Mouse (Mus musculus) liver, embryonic 14.5 days (tissue): ENCODE results near the gene Scmh1. TPM values are rescaled to one million over a fixed set of nuclear protein-coding genes. Genes with fewer than 3 reads are reported as not detected.

Source experiments
- ATAC-seq: fragments of 200-750 bp; cut with Nextera tagmentation; 2 replicates; pipeline ENCODE4 v1.8.0; 2017; ENCODE audit warnings: moderate number of reproducible peaks, mild to moderate bottlenecking, moderate library complexity; ENCODE audit not compliant: insufficient read depth
- DNase-seq, 3 experiments: peaks; one replicate each; pipeline ENCODE4 v3.0.0-alpha.2; 2012 to 2013; ENCODE audit warnings: low read depth in 3 of 3, low spot score in 3 of 3
- H3K27ac ChIP-seq: fragments of 300-500 bp; sonication (generic); 2 replicates; pipeline ENCODE4 v1.5.1; 2014; ENCODE audit warnings: moderate library complexity, mild to moderate bottlenecking, control low read depth, inconsistent platforms
- H3K27me3 ChIP-seq: fragments of 300-500 bp; sonication (generic); 2 replicates; pipeline ENCODE4 v1.6.1; 2014; ENCODE audit warnings: mild to moderate bottlenecking, low read length, moderate library complexity; ENCODE audit not compliant: control insufficient read depth, insufficient read depth
- H3K36me3 ChIP-seq: fragments of 300-500 bp; sonication (generic); replicated peaks from 2 replicates; pipeline ENCODE4 v1.6.1; 2014; ENCODE audit warnings: low read depth; ENCODE audit not compliant: control insufficient read depth, insufficient read depth
- H3K4me1 ChIP-seq, 2 experiments: fragments of 200-500 bp in 1 of 2; fragments of 300-500 bp in 1 of 2; sonication (generic) in 1 of 2; replicated peaks; 2 replicates each; pipeline ENCODE4 v1.6.1; 2012 to 2014; ENCODE audit warnings: antibody characterized with exemption in 1 of 2, inconsistent platforms in 1 of 2, low read length in 1 of 2; ENCODE audit not compliant: control insufficient read depth in 2 of 2, insufficient read depth in 2 of 2
- H3K4me2 ChIP-seq: fragments of 300-500 bp; sonication (generic); 2 replicates; pipeline ENCODE4 v1.6.1; 2014; ENCODE audit warnings: low read depth, mild to moderate bottlenecking, control low read depth, moderate library complexity
- H3K4me3 ChIP-seq, 2 experiments: fragments of 200-500 bp in 1 of 2; fragments of 300-500 bp in 1 of 2; sonication (generic) in 1 of 2; 2 replicates each; pipeline ENCODE4 v1.5.1; 2012 to 2014; ENCODE audit warnings: low read depth in 2 of 2, low read length in 2 of 2, mild to moderate bottlenecking in 2 of 2, control low read depth in 1 of 2, inconsistent platforms in 1 of 2, moderate library complexity in 1 of 2; ENCODE audit not compliant: insufficient read depth in 1 of 2
- H3K9ac ChIP-seq: fragments of 300-500 bp; sonication (generic); replicated peaks from 2 replicates; pipeline ENCODE4 v1.6.1; 2014; ENCODE audit warnings: mild to moderate bottlenecking, control low read depth, moderate library complexity
- H3K9me3 ChIP-seq: fragments of 300-500 bp; sonication (generic); 2 replicates; pipeline ENCODE4 v1.6.1; 2016; ENCODE audit warnings: low read length, mixed read lengths; ENCODE audit not compliant: control insufficient read depth
- CTCF ChIP-seq: IDR thresholded peaks from 2 replicates; pipeline ENCODE4 v1.5.1; 2016; ENCODE audit warnings: antibody characterized with exemption, low read depth, control low read depth
- EP300 ChIP-seq: IDR thresholded peaks from 2 replicates; pipeline ENCODE4 v1.6.1; 2016; ENCODE audit warnings: antibody characterized with exemption, low read depth
- WGBS: fragments of 180-500 bp; shearing (Covaris S2); extraction: QIAGEN DNeasy Blood & Tissue Kit; methylation state at CpG from one replicate; pipeline ENCODE4 v1.1.7; 2014; ENCODE audit not compliant: insufficient replicate concordance; 5-methylcytosine and 5-hydroxymethylcytosine counted together
- polyA plus RNA-seq, 2 experiments: library from polyadenylated mRNA; depleted of rRNA in 1 of 2; stranded (reverse) in 1 of 2; unstranded in 1 of 2; fragments of >200 nt; fragmentation: Nextera tagmentation in 1 of 2; extraction: Ambion mirVana in 1 of 2; gene quantifications; 2 replicates each; pipeline versions ENCODE4 v1.2.1 to v1.2.3; 2012 to 2014

Gene Scmh1
- polyA plus RNA-seq, 2 experiments = 11.0 to 12.3 TPM

- no peak for DNase-seq
- Histone ChIP-seq H3K4me2 (no peak overlapping the region), H3K4me1 (no peaks in the 10 kb centered on the region), H3K9me3 (no peaks in the 10 kb centered on the region), H3K9ac (no peak overlapping the region), H3K4me3 (no peak overlapping the region), H3K36me3 (no peaks in the 10 kb centered on the region), H3K27me3 (no peaks in the 10 kb centered on the region), H3K27ac (no peak overlapping the region)
- ATAC-seq = no peak
- TF ChIP-seq CTCF (no peak), EP300 (no peak)
- WGBS = 72% methylated on average over 4 of the region's 4 CpGs
Observed at GRCm38 (mm10) chr4:120461741-120462140, 56.7 kb downstream of the Scmh1 start.

GRCm38 (mm10) chr4:120472946-120473345, 67.9 kb downstream of the Scmh1 start:
- Histone ChIP-seq H3K4me3 (no peak overlapping the region), H3K27ac (no peak overlapping the region), H3K27me3 (no peaks in the 10 kb centered on the region), H3K9ac (no peak overlapping the region), H3K4me1 (no peaks in the 10 kb centered on the region), H3K4me2 (no peak overlapping the region), H3K36me3 (no peaks in the 10 kb centered on the region), H3K9me3 (no peaks in the 10 kb centered on the region)
- DNase-seq = no peak
- TF ChIP-seq EP300 (no peak), CTCF (no peak)
- ATAC-seq = no peak
- 80% methylated on average over 2 of the region's 2 CpGs for WGBS

GRCm38 (mm10) chr4:120487707-120488106, 82.6 kb downstream of the Scmh1 start:
- no peak for TF ChIP-seq CTCF
- TF ChIP-seq EP300 = no peak
- Histone ChIP-seq H3K27ac (no peak overlapping the region), H3K9me3 (no peaks in the 10 kb centered on the region), H3K36me3 (0 out of 2 replicates have a peak, but pooled peaks cover 4% of the 10 kb centered on the region), H3K4me3 (no peak overlapping the region), H3K4me2 (no peak overlapping the region), H3K4me1 (no peaks in the 10 kb centered on the region), H3K9ac (no peak overlapping the region), H3K27me3 (no peaks in the 10 kb centered on the region)
- no peak for DNase-seq
- 63% methylated on average over 1 of the region's 1 CpGs for WGBS
- no peak for ATAC-seq

DNA sequence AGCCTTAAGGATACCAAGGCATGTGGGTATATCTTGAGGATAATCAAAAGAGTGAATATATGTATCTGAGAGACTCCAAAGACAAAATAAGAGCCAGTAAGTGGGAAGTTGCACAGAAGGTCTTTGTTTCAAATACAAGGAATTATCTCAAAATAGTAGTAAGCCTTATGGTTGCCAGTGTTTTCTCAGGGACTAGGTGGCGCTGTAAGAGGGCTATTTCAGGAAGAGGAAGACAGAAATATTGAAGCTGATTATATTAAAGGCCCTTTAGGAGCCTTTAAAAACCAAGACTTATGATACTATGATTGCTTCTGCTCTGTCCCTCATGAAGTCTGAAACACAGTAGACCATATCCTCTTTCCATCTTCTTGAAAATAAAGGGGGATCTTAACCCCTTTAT, 101.9 kb downstream of the Scmh1 start:
- DNase-seq (no peak), ATAC-seq (no peak)
- no peak overlapping the region for H3K9ac ChIP-seq
- H3K4me1 ChIP-seq = no peaks in the 10 kb centered on the region
- H3K36me3 ChIP-seq = peaks cover 15% of the 10 kb centered on the region
- TF ChIP-seq CTCF (no peak), EP300 (no peak)
- no peak overlapping the region for H3K27ac ChIP-seq
- H3K4me2 ChIP-seq = no peak overlapping the region
- no peaks in the 10 kb centered on the region for H3K9me3 ChIP-seq
- no peak overlapping the region for H3K4me3 ChIP-seq
- no peaks in the 10 kb centered on the region for H3K27me3 ChIP-seq
- WGBS = 83% methylated on average over 1 of the region's 1 CpGs

DNA sequence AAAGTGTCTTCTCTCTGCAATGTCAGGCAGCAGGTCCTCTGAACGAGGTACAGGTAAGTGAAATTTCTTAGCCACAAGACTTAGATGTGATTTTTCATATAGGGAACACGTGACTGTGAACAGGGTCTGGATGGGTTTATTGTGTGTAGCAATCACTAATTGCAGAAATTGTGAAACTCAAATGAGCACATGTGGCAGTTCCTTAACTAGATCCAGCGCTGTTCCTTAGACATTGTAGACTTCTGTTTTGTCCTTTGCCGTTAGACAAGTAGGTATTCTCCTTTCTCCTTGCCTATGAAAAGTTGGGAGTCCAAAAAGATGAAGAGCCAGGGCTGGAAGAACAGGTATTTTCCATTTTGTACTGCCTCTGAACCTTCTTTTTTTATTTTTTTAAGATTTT, 106.1 kb downstream of the Scmh1 start:
- H3K36me3 ChIP-seq = peaks cover 19% of the 10 kb centered on the region
- ATAC-seq = no peak
- WGBS = 75% methylated on average over 4 of the region's 4 CpGs

More for the DNA sequence above, 106.1 kb downstream of the Scmh1 start:
- no peaks in the 10 kb centered on the region for H3K4me1 ChIP-seq
- H3K27ac ChIP-seq = no peak overlapping the region
- no peaks in the 10 kb centered on the region for H3K9me3 ChIP-seq
- H3K4me2 ChIP-seq = no peak overlapping the region
- no peak overlapping the region for H3K9ac ChIP-seq
- no peaks in the 10 kb centered on the region for H3K27me3 ChIP-seq
- DNase-seq = no peak
- TF ChIP-seq EP300 = no peak
- no peak for TF ChIP-seq CTCF
- H3K4me3 ChIP-seq = no peak overlapping the region
